Mouse (Mus musculus): ENCODE results near the gene Klhdc8a.

GRCm38 (mm10) chr1:132333675-132334141 lies 35.3 kb downstream of the Klhdc8a start:
- no peak for TF ChIP-seq KAT2A (IDR thresholded peaks at IDR 0.05; ENCODE audit: insufficient replicate concordance, low read length)
- no peak for TF ChIP-seq CTCF (conservative IDR thresholded peaks at IDR 0.05 in 1 of 2, IDR thresholded peaks at IDR 0.05 in 1 of 2; ENCODE audit: low read depth in 2 of 2, low read length in 2 of 2)
- no peak for TF ChIP-seq EP300 (IDR thresholded peaks at IDR 0.05; ENCODE audit: low read length)
- no peak for TF ChIP-seq JUND (conservative IDR thresholded peaks at IDR 0.05; ENCODE audit: low read depth, low read length)
- no peak for TF ChIP-seq CHD1 (IDR thresholded peaks at IDR 0.05; ENCODE audit: low read depth, low read length)
- no peak for TF ChIP-seq CHD2 (IDR thresholded peaks at IDR 0.05; ENCODE audit: low read length)
